Mouse (Mus musculus): Measurements from ENCODE around the gene Usp42.
A peak's percentile ranks its signal among the peaks of the same experiment; 100 is the strongest.

Gene Usp42

GRCm38 (mm10) chr5:143732180-143732891 lies at the start of gene Usp42:
TSS of gene Usp42 (minus strand) at chr5:143732280.
- peak; percentile 97 for ATAC-seq (ENCODE audit: insufficient number of reproducible peaks, low FRiP score, low TSS enrichment)

- no peak for ATAC-seq (ENCODE audit: insufficient number of reproducible peaks, low FRiP score, low TSS enrichment)
Observed at GRCm38 (mm10) chr5:143760508-143760907, 28.4 kb upstream of the Usp42 start.

- no peak for ATAC-seq (ENCODE audit: insufficient number of reproducible peaks, low FRiP score, low TSS enrichment)
Observed at GRCm38 (mm10) chr5:143759554-143759953, 27.5 kb upstream of the Usp42 start.

GRCm38 (mm10) chr5:143757755-143758443 lies 25.8 kb upstream of the Usp42 start:
- peak; percentile 93 for ATAC-seq (ENCODE audit: insufficient number of reproducible peaks, low FRiP score, low TSS enrichment)

GRCm38 (mm10) chr5:143755529-143756141 lies 23.6 kb upstream of the Usp42 start:
- ATAC-seq (ENCODE audit: insufficient number of reproducible peaks, low FRiP score, low TSS enrichment), result no peak

- ATAC-seq (ENCODE audit: insufficient number of reproducible peaks, low FRiP score, low TSS enrichment), result no peak
Observed at GRCm38 (mm10) chr5:143749630-143750208, 17.6 kb upstream of the Usp42 start.

GRCm38 (mm10) chr5:143731483-143732112 lies 482 bp downstream of the Usp42 start:
- peak; percentile 34 for ATAC-seq (ENCODE audit: insufficient number of reproducible peaks, low FRiP score, low TSS enrichment)

GRCm38 (mm10) chr5:143730915-143731314 lies 1.2 kb downstream of the Usp42 start:
- ATAC-seq (ENCODE audit: insufficient number of reproducible peaks, low FRiP score, low TSS enrichment), result no peak

GRCm38 (mm10) chr5:143721962-143722361 lies 10.1 kb downstream of the Usp42 start:
- ATAC-seq (ENCODE audit: insufficient number of reproducible peaks, low FRiP score, low TSS enrichment), result no peak

GRCm38 (mm10) chr5:143712011-143712800 lies 19.9 kb downstream of the Usp42 start:
- ATAC-seq (ENCODE audit: insufficient number of reproducible peaks, low FRiP score, low TSS enrichment), result no peak

- ATAC-seq (ENCODE audit: insufficient number of reproducible peaks, low FRiP score, low TSS enrichment), result no peak
Observed at GRCm38 (mm10) chr5:143711326-143711725, 20.8 kb downstream of the Usp42 start.

GRCm38 (mm10) chr5:143706822-143707200 lies 25.3 kb downstream of the Usp42 start:
- no peak for ATAC-seq (ENCODE audit: insufficient number of reproducible peaks, low FRiP score, low TSS enrichment)

GRCm38 (mm10) chr5:143706030-143706821 lies 25.9 kb downstream of the Usp42 start:
- no peak for ATAC-seq (ENCODE audit: insufficient number of reproducible peaks, low FRiP score, low TSS enrichment)

- peak; percentile 38; the same call in 1 of the 2 replicates for ATAC-seq (ENCODE audit: insufficient number of reproducible peaks, low FRiP score, low TSS enrichment)
Observed at GRCm38 (mm10) chr5:143705659-143705982, 26.5 kb downstream of the Usp42 start.

- peak; percentile 37; the same call in 1 of the 2 replicates for ATAC-seq (ENCODE audit: insufficient number of reproducible peaks, low FRiP score, low TSS enrichment)
Observed at GRCm38 (mm10) chr5:143704875-143705658, 27.0 kb downstream of the Usp42 start.

- ATAC-seq (ENCODE audit: insufficient number of reproducible peaks, low FRiP score, low TSS enrichment), result no peak
Observed at GRCm38 (mm10) chr5:143701074-143701473, 31.0 kb downstream of the Usp42 start.

GRCm38 (mm10) chr5:143700247-143700646 lies 31.8 kb downstream of the Usp42 start:
- no peak for ATAC-seq (ENCODE audit: insufficient number of reproducible peaks, low FRiP score, low TSS enrichment)

GRCm38 (mm10) chr5:143698454-143698853 lies 33.6 kb downstream of the Usp42 start:
- no peak for ATAC-seq (ENCODE audit: insufficient number of reproducible peaks, low FRiP score, low TSS enrichment)
